Mouse (Mus musculus): ENCODE data around the gene Cys1. TPM values are rescaled to one million over a fixed set of nuclear protein-coding genes. Genes with fewer than 3 reads are reported as not detected.

The Cys1 gene
- total and polyA plus RNA-seq, 3 experiments, result not detected

GRCm38 (mm10) chr12:24699578-24699977 lies 18.0 kb upstream of the Cys1 start:
- Histone ChIP-seq H3K36me3 (replicated peaks) (peaks cover 22% of the 10 kb centered on the region), H3K4me1 (ENCODE audit: insufficient read depth, low read depth, low read length) (peaks cover 46% of the 10 kb centered on the region), H3K9me3 (replicated peaks) (no peaks in the 10 kb centered on the region), H3K4me3 (ENCODE audit: low read depth, low read length) (no peak overlapping the region), H3K27me3 (ENCODE audit: insufficient read depth, low read length) (peaks cover 14% of the 10 kb centered on the region)
- no peak for TF ChIP-seq CTCF (IDR thresholded peaks at IDR 0.05; ENCODE audit: low read depth, low read length)
- TF ChIP-seq GATA2 (IDR thresholded peaks at IDR 0.05; ENCODE audit: borderline replicate concordance, low read depth, low read length), result no peak
- TF ChIP-seq GATA1 (IDR thresholded peaks at IDR 0.05; ENCODE audit: borderline replicate concordance, low read length), result no peak
- no peak for TF ChIP-seq TAL1 (conservative IDR thresholded peaks at IDR 0.05; ENCODE audit: low read depth, low read length)
- no peak for TF ChIP-seq POLR2AphosphoS5 (IDR thresholded peaks at IDR 0.05; ENCODE audit: insufficient replicate concordance, low read depth, low read length)
- no peak for ATAC-seq (ENCODE audit: extremely low read depth, insufficient number of reproducible peaks, low FRiP score, poor library complexity, severe bottlenecking)
- no peak for DNase-seq (ENCODE audit: low spot score)

GRCm38 (mm10) chr12:24698514-24698913 lies 16.9 kb upstream of the Cys1 start:
- Histone ChIP-seq H3K9me3 (replicated peaks) (no peaks in the 10 kb centered on the region), H3K4me3 (ENCODE audit: low read depth, low read length) (no peak overlapping the region), H3K4me1 (ENCODE audit: insufficient read depth, low read depth, low read length) (peaks cover 38% of the 10 kb centered on the region), H3K36me3 (replicated peaks) (peaks cover 13% of the 10 kb centered on the region), H3K27me3 (ENCODE audit: insufficient read depth, low read length) (peaks cover 14% of the 10 kb centered on the region)
- TF ChIP-seq CTCF (IDR thresholded peaks at IDR 0.05; ENCODE audit: low read depth, low read length), result no peak
- TF ChIP-seq TAL1 (conservative IDR thresholded peaks at IDR 0.05; ENCODE audit: low read depth, low read length), result no peak
- TF ChIP-seq POLR2AphosphoS5 (IDR thresholded peaks at IDR 0.05; ENCODE audit: insufficient replicate concordance, low read depth, low read length), result no peak
- no peak for TF ChIP-seq GATA2 (IDR thresholded peaks at IDR 0.05; ENCODE audit: borderline replicate concordance, low read depth, low read length)
- TF ChIP-seq GATA1 (IDR thresholded peaks at IDR 0.05; ENCODE audit: borderline replicate concordance, low read length), result no peak
- ATAC-seq (ENCODE audit: extremely low read depth, insufficient number of reproducible peaks, low FRiP score, poor library complexity, severe bottlenecking), result no peak
- DNase-seq (ENCODE audit: low spot score), result no peak

- H3K9me3 ChIP-seq (replicated peaks), result no peaks in the 10 kb centered on the region
- DNase-seq (ENCODE audit: low spot score) (no peak), ATAC-seq (ENCODE audit: extremely low read depth, insufficient number of reproducible peaks, low FRiP score, poor library complexity, severe bottlenecking) (peak; percentile 23; the same call in 1 of the 2 replicates)
- H3K36me3 ChIP-seq (replicated peaks), result peaks cover 4% of the 10 kb centered on the region
- peaks cover 14% of the 10 kb centered on the region for H3K27me3 ChIP-seq (ENCODE audit: insufficient read depth, low read length)
- TF ChIP-seq CTCF (IDR thresholded peaks at IDR 0.05; ENCODE audit: low read depth, low read length) (peak; percentile 34; the same call in 1 of the 2 replicates), GATA2 (IDR thresholded peaks at IDR 0.05; ENCODE audit: borderline replicate concordance, low read depth, low read length) (no peak)
- peaks cover 30% of the 10 kb centered on the region for H3K4me1 ChIP-seq (ENCODE audit: insufficient read depth, low read depth, low read length)
- H3K4me3 ChIP-seq (ENCODE audit: low read depth, low read length), result peak overlapping the region; percentile 5; the same call in 1 of the 2 replicates
Measured at GRCm38 (mm10) chr12:24697484-24698204, 16.0 kb upstream of the Cys1 start.

- Histone ChIP-seq H3K36me3 (replicated peaks) (no peaks in the 10 kb centered on the region), H3K27me3 (ENCODE audit: insufficient read depth, low read length) (peaks cover 15% of the 10 kb centered on the region), H3K9me3 (replicated peaks) (no peaks in the 10 kb centered on the region), H3K4me1 (ENCODE audit: insufficient read depth, low read depth, low read length) (peaks cover 26% of the 10 kb centered on the region), H3K4me3 (ENCODE audit: low read depth, low read length) (peak overlapping the region; percentile 5; the same call in 1 of the 2 replicates)
- DNase-seq (ENCODE audit: low spot score), result peak; percentile 75
- ATAC-seq (ENCODE audit: extremely low read depth, insufficient number of reproducible peaks, low FRiP score, poor library complexity, severe bottlenecking), result peak; percentile 74
- TF ChIP-seq CTCF (IDR thresholded peaks at IDR 0.05; ENCODE audit: low read depth, low read length) (peak; percentile 87), TAL1 (conservative IDR thresholded peaks at IDR 0.05; ENCODE audit: low read depth, low read length) (no peak), GATA1 (IDR thresholded peaks at IDR 0.05; ENCODE audit: borderline replicate concordance, low read length) (no peak), POLR2AphosphoS5 (IDR thresholded peaks at IDR 0.05; ENCODE audit: insufficient replicate concordance, low read depth, low read length) (no peak)
Measured at GRCm38 (mm10) chr12:24696500-24697483, 15.2 kb upstream of the Cys1 start.

GRCm38 (mm10) chr12:24690351-24690750 lies 8.7 kb upstream of the Cys1 start:
- DNase-seq (ENCODE audit: low spot score) (no peak), ATAC-seq (ENCODE audit: extremely low read depth, insufficient number of reproducible peaks, low FRiP score, poor library complexity, severe bottlenecking) (no peak)
- H3K4me3 ChIP-seq (ENCODE audit: low read depth, low read length), result no peak overlapping the region
- peaks cover 8% of the 10 kb centered on the region for H3K4me1 ChIP-seq (ENCODE audit: insufficient read depth, low read depth, low read length)
- TF ChIP-seq GATA2 (IDR thresholded peaks at IDR 0.05; ENCODE audit: borderline replicate concordance, low read depth, low read length) (no peak), CTCF (IDR thresholded peaks at IDR 0.05; ENCODE audit: low read depth, low read length) (no peak), GATA1 (IDR thresholded peaks at IDR 0.05; ENCODE audit: borderline replicate concordance, low read length) (no peak), POLR2AphosphoS5 (IDR thresholded peaks at IDR 0.05; ENCODE audit: insufficient replicate concordance, low read depth, low read length) (no peak), TAL1 (conservative IDR thresholded peaks at IDR 0.05; ENCODE audit: low read depth, low read length) (no peak)
- H3K9me3 ChIP-seq (replicated peaks), result no peaks in the 10 kb centered on the region
- peaks cover 33% of the 10 kb centered on the region for H3K27me3 ChIP-seq (ENCODE audit: insufficient read depth, low read length)
- no peaks in the 10 kb centered on the region for H3K36me3 ChIP-seq (replicated peaks)

Data from G1E (cell line).